Mouse (Mus musculus) liver (tissue): ENCODE measurements around the gene Zzef1.
"Not testable (repeated sequence)": the region's sequence is repeated elsewhere in the genome, so short reads cannot be mapped to it uniquely, and the experiment has no call there.

Experiments used
- DNase-seq: peaks from one replicate; pipeline ENCODE4 v3.0.0-alpha.2; 2020; ENCODE audit warnings: mixed read lengths

Gene Zzef1

GRCm38 (mm10) chr11:72795455-72796295 is at the start of gene Zzef1, which contains the start of gene Cyb5d2:
Gene Zzef1 (plus strand): TSS chr11:72796226.
Gene Cyb5d2 (minus strand): TSS chr11:72796142.
- DNase-seq = peak; percentile 96

- DNase-seq = no peak
Measured at GRCm38 (mm10) chr11:72751956-72752355, 44.1 kb upstream of the Zzef1 start.

GRCm38 (mm10) chr11:72758316-72758715 is 37.7 kb upstream of the Zzef1 start:
- no peak for DNase-seq

GRCm38 (mm10) chr11:72759581-72759980 is 36.4 kb upstream of the Zzef1 start:
- DNase-seq = no peak

GRCm38 (mm10) chr11:72760781-72761180 is 35.2 kb upstream of the Zzef1 start:
- DNase-seq = no peak

- no peak for DNase-seq
Measured at GRCm38 (mm10) chr11:72764270-72764669, 31.8 kb upstream of the Zzef1 start.

- no peak for DNase-seq
Measured at GRCm38 (mm10) chr11:72767716-72768115, 28.3 kb upstream of the Zzef1 start.

- DNase-seq = no peak
Measured at GRCm38 (mm10) chr11:72769061-72769460, 27.0 kb upstream of the Zzef1 start.

GRCm38 (mm10) chr11:72770324-72770723 is 25.7 kb upstream of the Zzef1 start:
- no peak for DNase-seq

GRCm38 (mm10) chr11:72770816-72771215 is 25.2 kb upstream of the Zzef1 start:
- DNase-seq = no peak

- DNase-seq = no peak
Measured at GRCm38 (mm10) chr11:72771461-72771860, 24.6 kb upstream of the Zzef1 start.

GRCm38 (mm10) chr11:72772611-72773010 is 23.4 kb upstream of the Zzef1 start:
- not testable (repeated sequence) for DNase-seq

GRCm38 (mm10) chr11:72778957-72779356 is 17.1 kb upstream of the Zzef1 start:
- DNase-seq = no peak

GRCm38 (mm10) chr11:72782103-72782502 is 13.9 kb upstream of the Zzef1 start:
- no peak for DNase-seq

- DNase-seq = no peak
Measured at GRCm38 (mm10) chr11:72782503-72782902, 13.5 kb upstream of the Zzef1 start.

- no peak for DNase-seq
Measured at GRCm38 (mm10) chr11:72792033-72792432, 4.0 kb upstream of the Zzef1 start.

GRCm38 (mm10) chr11:72795149-72795454 is 924 bp upstream of the Zzef1 start:
- no peak for DNase-seq

GRCm38 (mm10) chr11:72796296-72796687 is 266 bp downstream of the Zzef1 start:
- DNase-seq = no peak

GRCm38 (mm10) chr11:72796773-72797338 is 830 bp downstream of the Zzef1 start:
- DNase-seq = no peak

- no peak for DNase-seq
Measured at GRCm38 (mm10) chr11:72798112-72798511, 2.1 kb downstream of the Zzef1 start.

- no peak for DNase-seq
Measured at GRCm38 (mm10) chr11:72801182-72801581, 5.2 kb downstream of the Zzef1 start.

GRCm38 (mm10) chr11:72803038-72803437 is 7.0 kb downstream of the Zzef1 start:
- no peak for DNase-seq

- no peak for DNase-seq
Measured at GRCm38 (mm10) chr11:72804586-72804985, 8.6 kb downstream of the Zzef1 start.

- no peak for DNase-seq
Measured at GRCm38 (mm10) chr11:72805232-72805631, 9.2 kb downstream of the Zzef1 start.

GRCm38 (mm10) chr11:72806556-72806955 is 10.5 kb downstream of the Zzef1 start:
- DNase-seq = no peak
